Mouse (Mus musculus) embryonic facial prominence, embryonic 11.5 days (tissue): Measurements from ENCODE around the gene Gtpbp4. TPM values are rescaled to one million over a fixed set of nuclear protein-coding genes. Genes with fewer than 3 reads are reported as not detected.

Source experiments
- ATAC-seq: fragments of 200-750 bp; cut with Nextera tagmentation; replicated peaks from 2 replicates; pipeline ENCODE4 v1.8.0; 2017; ENCODE audit warnings: low read depth; ENCODE audit not compliant: insufficient number of reproducible peaks, low FRiP score, low TSS enrichment
- DNase-seq: peaks from one replicate; pipeline ENCODE4 v3.0.0-alpha.2; 2015; ENCODE audit warnings: low spot score
- H3K27ac ChIP-seq: fragments of 300-500 bp; sonication (generic); replicated peaks from 2 replicates; pipeline ENCODE4 v1.5.1; 2014; ENCODE audit warnings: mild to moderate bottlenecking, low read depth, low read length, control low read depth
- H3K27me3 ChIP-seq: fragments of 300-500 bp; sonication (generic); 2 replicates; pipeline ENCODE4 v1.6.1; 2014; ENCODE audit warnings: mild to moderate bottlenecking, low read length, moderate library complexity, mixed read lengths; ENCODE audit not compliant: control insufficient read depth, insufficient read depth
- H3K36me3 ChIP-seq: fragments of 300-500 bp; sonication (generic); replicated peaks from 2 replicates; pipeline ENCODE4 v1.6.1; 2014; ENCODE audit warnings: low read depth, mild to moderate bottlenecking, low read length, moderate library complexity, mixed read lengths; ENCODE audit not compliant: control insufficient read depth, insufficient read depth
- H3K4me1 ChIP-seq: fragments of 300-500 bp; sonication (generic); 2 replicates; pipeline ENCODE4 v1.6.1; 2014; ENCODE audit warnings: low read length, mixed read lengths; ENCODE audit not compliant: control insufficient read depth, insufficient read depth
- H3K4me2 ChIP-seq: fragments of 300-500 bp; sonication (generic); 2 replicates; pipeline ENCODE4 v1.6.1; 2014; ENCODE audit warnings: low read depth, mild to moderate bottlenecking, control low read depth, low read length, moderate library complexity
- H3K4me3 ChIP-seq: fragments of 300-500 bp; sonication (generic); 2 replicates; pipeline ENCODE4 v1.5.1; 2014; ENCODE audit warnings: low read depth, low read length, control low read depth
- H3K9ac ChIP-seq: fragments of 300-500 bp; sonication (generic); replicated peaks from 2 replicates; pipeline ENCODE4 v1.6.1; 2014; ENCODE audit warnings: mild to moderate bottlenecking, control low read depth, low read length
- H3K9me3 ChIP-seq: fragments of 300-500 bp; sonication (generic); replicated peaks from 2 replicates; pipeline ENCODE4 v1.6.1; 2016; ENCODE audit warnings: mild to moderate bottlenecking, low read length, inconsistent platforms, mixed read lengths; ENCODE audit not compliant: control insufficient read depth
- WGBS: fragments of 180-500 bp; shearing (Covaris S2); extraction: QIAGEN DNeasy Blood & Tissue Kit; methylation state at CpG from one replicate; pipeline ENCODE4 v1.1.7; 2014; 5-methylcytosine and 5-hydroxymethylcytosine counted together
- polyA plus RNA-seq: library from polyadenylated mRNA; unstranded; fragments of >200 nt; fragmentation: Nextera tagmentation; extraction: Ambion mirVana; gene quantifications from 2 replicates; pipeline ENCODE4 v1.2.1, GENCODE M21; 2014

The Gtpbp4 gene
- 108 and 113 TPM in 2 replicates for polyA plus RNA-seq

GRCm38 (mm10) chr13:8995990-8996786 is at the start of gene Gtpbp4:
Gene Gtpbp4, minus strand, starts transcription at chr13:8996083.
- under 1% methylated on average over 51 of the region's 51 CpGs for WGBS
- peak; percentile 97 for ATAC-seq

GRCm38 (mm10) chr13:9044731-9045130 is 48.8 kb upstream of the Gtpbp4 start:
- 96% methylated on average over 1 of the region's 1 CpGs for WGBS

More at GRCm38 (mm10) chr13:8995990-8996786, at the start of gene Gtpbp4:
- peak; percentile 98 for DNase-seq
- H3K36me3 ChIP-seq: no peaks in the 10 kb centered on the region; the same call in 1 of the 2 replicates
- H3K9me3 ChIP-seq: no peaks in the 10 kb centered on the region
- H3K4me3 ChIP-seq: peak within 1 kb of the TSS; percentile 97
- H3K9ac ChIP-seq: peak within 1 kb of the TSS; percentile 88
- peak within 1 kb of the TSS; percentile 77 for H3K4me2 ChIP-seq
- peak within 1 kb of the TSS; percentile 59; the same call in 1 of the 2 replicates for H3K27ac ChIP-seq
- no peaks in the 10 kb centered on the region for H3K4me1 ChIP-seq
- H3K27me3 ChIP-seq: no peaks in the 10 kb centered on the region

GRCm38 (mm10) chr13:9043289-9044049 is 47.6 kb upstream of the Gtpbp4 start:
- H3K27me3 ChIP-seq: no peaks in the 10 kb centered on the region
- WGBS: 43% methylated on average over 3 of the region's 3 CpGs
- ATAC-seq: no peak

More at GRCm38 (mm10) chr13:9044731-9045130, 48.8 kb upstream of the Gtpbp4 start:
- H3K9ac ChIP-seq: no peak overlapping the region
- no peak for ATAC-seq
- H3K4me1 ChIP-seq: no peaks in the 10 kb centered on the region
- no peak for DNase-seq
- H3K4me3 ChIP-seq: no peak overlapping the region
- H3K4me2 ChIP-seq: no peak overlapping the region
- H3K9me3 ChIP-seq: no peaks in the 10 kb centered on the region
- no peak overlapping the region for H3K27ac ChIP-seq
- no peaks in the 10 kb centered on the region for H3K27me3 ChIP-seq
- H3K36me3 ChIP-seq: no peaks in the 10 kb centered on the region

GRCm38 (mm10) chr13:9040626-9041025 is 44.7 kb upstream of the Gtpbp4 start:
- H3K27me3 ChIP-seq: no peaks in the 10 kb centered on the region
- WGBS: 100% methylated on average over 1 of the region's 1 CpGs
- DNase-seq (no peak), ATAC-seq (no peak)
- H3K27ac ChIP-seq: no peak overlapping the region
- H3K4me3 ChIP-seq: no peak overlapping the region
- no peaks in the 10 kb centered on the region for H3K36me3 ChIP-seq
- no peak overlapping the region for H3K9ac ChIP-seq
- H3K4me1 ChIP-seq: no peaks in the 10 kb centered on the region
- H3K9me3 ChIP-seq: no peaks in the 10 kb centered on the region
- no peak overlapping the region for H3K4me2 ChIP-seq

More at GRCm38 (mm10) chr13:9043289-9044049, 47.6 kb upstream of the Gtpbp4 start:
- H3K27ac ChIP-seq: no peak overlapping the region
- no peaks in the 10 kb centered on the region for H3K9me3 ChIP-seq
- H3K4me2 ChIP-seq: no peak overlapping the region
- no peaks in the 10 kb centered on the region for H3K4me1 ChIP-seq
- no peak overlapping the region for H3K9ac ChIP-seq
- DNase-seq: no peak
- H3K4me3 ChIP-seq: no peak overlapping the region
- no peaks in the 10 kb centered on the region for H3K36me3 ChIP-seq

- no peak overlapping the region for H3K4me3 ChIP-seq
- no peaks in the 10 kb centered on the region for H3K4me1 ChIP-seq
- 83% methylated on average over 8 of the region's 8 CpGs for WGBS
- no peaks in the 10 kb centered on the region for H3K27me3 ChIP-seq
- H3K27ac ChIP-seq: no peak overlapping the region
- no peak overlapping the region for H3K9ac ChIP-seq
- no peak for ATAC-seq
- no peaks in the 10 kb centered on the region for H3K36me3 ChIP-seq
- no peak for DNase-seq
- H3K9me3 ChIP-seq: no peaks in the 10 kb centered on the region
- H3K4me2 ChIP-seq: no peak overlapping the region
These were observed 36.2 kb upstream of the Gtpbp4 start for GRCm38 (mm10) chr13:9031996-9032661.

GRCm38 (mm10) chr13:9030364-9030763 is 34.5 kb upstream of the Gtpbp4 start:
- DNase-seq: no peak
- no peaks in the 10 kb centered on the region for H3K9me3 ChIP-seq
- H3K36me3 ChIP-seq: no peaks in the 10 kb centered on the region
- WGBS: 83% methylated on average over 4 of the region's 4 CpGs
- no peaks in the 10 kb centered on the region for H3K27me3 ChIP-seq
- no peak overlapping the region for H3K4me3 ChIP-seq
- H3K27ac ChIP-seq: no peak overlapping the region
- H3K9ac ChIP-seq: no peak overlapping the region
- H3K4me2 ChIP-seq: no peak overlapping the region
- H3K4me1 ChIP-seq: no peaks in the 10 kb centered on the region
- ATAC-seq: no peak

GRCm38 (mm10) chr13:9027251-9027650 is 31.4 kb upstream of the Gtpbp4 start:
- H3K4me2 ChIP-seq: no peak overlapping the region
- no peak overlapping the region for H3K4me3 ChIP-seq
- no peaks in the 10 kb centered on the region for H3K4me1 ChIP-seq
- no peak overlapping the region for H3K9ac ChIP-seq
- no peaks in the 10 kb centered on the region for H3K36me3 ChIP-seq
- no peaks in the 10 kb centered on the region for H3K27me3 ChIP-seq
- no peak for DNase-seq
- ATAC-seq: no peak
- no peak overlapping the region for H3K27ac ChIP-seq
- 53% methylated on average over 1 of the region's 1 CpGs for whole genome bisulfite sequencing
- no peaks in the 10 kb centered on the region for H3K9me3 ChIP-seq
